Mouse (Mus musculus) myocyte (in vitro differentiated cells): ENCODE data around the gene 4930442H23Rik.
"Not testable (repeated sequence)": the region's sequence is repeated elsewhere in the genome, so short reads cannot be mapped to it uniquely, and the experiment has no call there.

Source experiments
- MAX ChIP-seq: IDR thresholded peaks from one replicate; pipeline ENCODE4 v1.6.1; 2011; ENCODE audit warnings: low read depth, mild to moderate bottlenecking, control low read depth
- POLR2AphosphoS2 ChIP-seq: IDR thresholded peaks from one replicate; pipeline ENCODE4 v1.6.1; 2011; ENCODE audit warnings: low read depth, control low read depth; ENCODE audit not compliant: insufficient read length

- not testable (repeated sequence) for TF ChIP-seq POLR2AphosphoS2, MAX
Observed at GRCm38 (mm10) chr10:81175345-81175701, 8.3 kb downstream of the 4930442H23Rik start.
